Mouse (Mus musculus) megakaryocyte, embryonic 14.5 days (primary cell): ENCODE measurements around the gene Acrbp. TPM values are rescaled to one million over a fixed set of nuclear protein-coding genes. Genes with fewer than 3 reads are reported as not detected.

Experiments
- H3K27me3 ChIP-seq: replicated peaks from 2 replicates; pipeline ENCODE3; 2012; ENCODE audit warnings: inconsistent platforms
- H3K36me3 ChIP-seq: replicated peaks from 2 replicates; pipeline ENCODE3; 2012; ENCODE audit warnings: low read length, inconsistent platforms, mixed read lengths
- H3K4me1 ChIP-seq: 2 replicates; pipeline ENCODE4 v1.6.1; 2012; ENCODE audit warnings: inconsistent platforms
- H3K4me3 ChIP-seq: replicated peaks from 2 replicates; pipeline ENCODE3; 2012; ENCODE audit warnings: moderate library complexity, mild to moderate bottlenecking, inconsistent platforms
- H3K9me3 ChIP-seq: 2 replicates; pipeline ENCODE4 v1.6.1; 2012; ENCODE audit warnings: inconsistent platforms
- FLI1 ChIP-seq: IDR thresholded peaks from 2 replicates; pipeline ENCODE4 v1.6.1; 2012; ENCODE audit warnings: low read length, inconsistent platforms, mixed read lengths
- GATA1 ChIP-seq: IDR thresholded peaks from 3 replicates; pipeline ENCODE4 v1.6.1; 2012; ENCODE audit warnings: mixed read lengths, low read length, inconsistent platforms, borderline replicate concordance
- polyA plus RNA-seq: library from polyadenylated mRNA; stranded (reverse); fragments of >175 nt; gene quantifications from 2 replicates; pipeline ENCODE4 v1.2.3, GENCODE M21; 2012; ENCODE audit warnings: low replicate concordance; ENCODE audit not compliant: insufficient read depth

Acrbp gene
- polyA plus RNA-seq, 1 experiment = 8.7 TPM

GRCm38 (mm10) chr6:125097951-125098350 lies 48.5 kb downstream of the Acrbp start:
- peaks cover 53% of the 10 kb centered on the region for H3K36me3 ChIP-seq
- TF ChIP-seq GATA1 = no peak
- no peak for TF ChIP-seq FLI1
- H3K4me3 ChIP-seq = peak overlapping the region; percentile 96
- no peaks in the 10 kb centered on the region for H3K9me3 ChIP-seq
- no peaks in the 10 kb centered on the region for H3K27me3 ChIP-seq
- H3K4me1 ChIP-seq = peaks cover 77% of the 10 kb centered on the region

GRCm38 (mm10) chr6:125098513-125098912 lies 49.0 kb downstream of the Acrbp start:
- TF ChIP-seq FLI1 (no peak), GATA1 (no peak)
- no peaks in the 10 kb centered on the region for H3K27me3 ChIP-seq
- peaks cover 75% of the 10 kb centered on the region for H3K4me1 ChIP-seq
- H3K36me3 ChIP-seq = peaks cover 58% of the 10 kb centered on the region
- H3K9me3 ChIP-seq = no peaks in the 10 kb centered on the region
- peak overlapping the region; percentile 96 for H3K4me3 ChIP-seq

DNA sequence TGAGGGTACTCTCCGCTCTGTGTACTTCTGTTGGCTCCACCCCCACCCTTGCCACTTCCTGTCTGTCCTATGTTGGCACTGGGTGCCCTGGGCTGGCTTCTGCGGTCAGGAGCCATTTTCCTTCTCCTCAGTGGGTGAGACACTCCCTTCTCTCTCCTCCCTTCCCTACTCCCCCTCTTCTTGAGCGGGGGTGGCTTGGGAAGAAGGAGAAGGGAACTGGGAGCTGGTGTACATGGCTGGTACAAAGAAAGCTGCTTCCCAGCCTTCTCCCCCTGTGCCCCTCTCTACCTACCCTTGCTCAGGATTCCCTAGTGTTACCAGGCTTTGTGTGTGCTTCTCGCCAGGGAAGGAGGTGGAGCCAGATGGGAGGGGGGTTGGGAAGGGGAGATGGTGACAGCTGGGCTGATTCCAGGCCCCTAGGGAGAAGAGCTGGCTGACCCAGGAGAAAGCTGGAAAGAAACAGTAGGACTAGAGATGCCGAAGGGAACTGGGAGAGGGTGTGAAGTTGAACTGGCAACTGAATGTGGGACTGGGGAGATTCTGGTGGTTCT lies 50.0 kb downstream of the Acrbp start:
- no peaks in the 10 kb centered on the region for H3K27me3 ChIP-seq
- peaks cover 67% of the 10 kb centered on the region for H3K36me3 ChIP-seq
- TF ChIP-seq FLI1 = no peak
- no peak for TF ChIP-seq GATA1
- H3K9me3 ChIP-seq = no peaks in the 10 kb centered on the region
- peaks cover 68% of the 10 kb centered on the region for H3K4me1 ChIP-seq
- peak overlapping the region; percentile 96 for H3K4me3 ChIP-seq

GRCm38 (mm10) chr6:125101444-125101843 lies 52.0 kb downstream of the Acrbp start:
- no peaks in the 10 kb centered on the region for H3K27me3 ChIP-seq
- H3K36me3 ChIP-seq = peaks cover 85% of the 10 kb centered on the region
- TF ChIP-seq GATA1 (no peak), FLI1 (no peak)
- H3K4me1 ChIP-seq = peaks cover 55% of the 10 kb centered on the region
- no peak overlapping the region for H3K4me3 ChIP-seq
- H3K9me3 ChIP-seq = no peaks in the 10 kb centered on the region

GRCm38 (mm10) chr6:125104223-125104622 lies 54.7 kb downstream of the Acrbp start:
- Histone ChIP-seq H3K4me3 (no peak overlapping the region), H3K4me1 (peaks cover 32% of the 10 kb centered on the region), H3K36me3 (peaks cover 97% of the 10 kb centered on the region), H3K27me3 (no peaks in the 10 kb centered on the region), H3K9me3 (no peaks in the 10 kb centered on the region)
- no peak for TF ChIP-seq FLI1
- no peak for TF ChIP-seq GATA1

GRCm38 (mm10) chr6:125107705-125108104 lies 58.2 kb downstream of the Acrbp start:
- Histone ChIP-seq H3K9me3 (no peaks in the 10 kb centered on the region), H3K4me1 (peaks cover 8% of the 10 kb centered on the region; the same call in 1 of the 2 replicates), H3K27me3 (no peaks in the 10 kb centered on the region), H3K4me3 (no peak overlapping the region), H3K36me3 (peaks cover 96% of the 10 kb centered on the region)
- TF ChIP-seq FLI1 (no peak), GATA1 (no peak)

DNA sequence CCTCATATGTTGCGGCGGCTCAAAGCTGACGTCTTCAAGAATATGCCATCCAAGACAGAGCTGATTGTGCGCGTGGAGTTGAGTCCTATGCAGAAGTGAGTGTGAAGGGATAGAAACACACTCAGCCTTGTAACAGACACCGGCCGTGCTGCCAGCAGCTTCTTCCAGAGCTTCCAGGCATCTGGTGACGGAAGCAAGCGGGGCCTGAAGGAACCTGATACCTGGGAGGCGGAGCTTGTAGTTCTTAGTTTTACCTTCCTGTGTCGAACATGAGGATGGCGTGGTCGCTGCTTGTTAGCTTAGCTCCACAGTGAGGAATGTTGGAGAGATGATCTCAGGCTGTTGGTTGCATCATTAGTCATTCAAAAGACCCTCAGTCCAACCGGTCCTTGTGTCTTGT lies 59.9 kb downstream of the Acrbp start:
- Histone ChIP-seq H3K27me3 (no peaks in the 10 kb centered on the region), H3K4me1 (peaks cover 5% of the 10 kb centered on the region; the same call in 1 of the 2 replicates), H3K4me3 (no peak overlapping the region), H3K9me3 (no peaks in the 10 kb centered on the region), H3K36me3 (peaks cover 98% of the 10 kb centered on the region)
- no peak for TF ChIP-seq FLI1
- TF ChIP-seq GATA1 = no peak

DNA sequence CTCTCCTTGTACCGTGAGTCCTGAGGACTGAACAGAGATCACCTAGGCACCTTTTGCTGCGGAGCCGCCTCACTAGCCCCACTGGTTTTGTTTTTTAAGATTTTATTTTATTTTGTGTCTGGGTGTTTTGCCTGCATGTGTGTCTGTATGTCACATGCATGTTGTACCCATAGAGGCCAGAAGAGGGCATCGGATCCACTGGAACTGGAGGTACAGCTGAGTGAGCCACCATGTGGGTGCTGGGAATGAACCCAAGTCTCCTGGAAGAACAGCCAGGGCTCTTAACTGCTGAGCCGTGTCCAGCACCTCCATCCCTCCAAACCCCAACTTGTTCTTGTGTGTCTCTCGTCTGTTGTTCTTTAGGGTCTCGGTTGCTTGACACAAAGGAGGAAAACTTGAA lies 61.4 kb downstream of the Acrbp start:
- Histone ChIP-seq H3K4me1 (peaks cover 5% of the 10 kb centered on the region; the same call in 1 of the 2 replicates), H3K4me3 (no peak overlapping the region), H3K9me3 (no peaks in the 10 kb centered on the region), H3K27me3 (no peaks in the 10 kb centered on the region), H3K36me3 (peaks cover 97% of the 10 kb centered on the region)
- TF ChIP-seq GATA1 (no peak), FLI1 (no peak)

GRCm38 (mm10) chr6:125112553-125112952 lies 63.1 kb downstream of the Acrbp start:
- Histone ChIP-seq H3K4me1 (0 out of 2 replicates have a peak, but pooled peaks cover 5% of the 10 kb centered on the region), H3K36me3 (peaks cover 97% of the 10 kb centered on the region), H3K9me3 (no peaks in the 10 kb centered on the region), H3K4me3 (no peak overlapping the region), H3K27me3 (no peaks in the 10 kb centered on the region)
- TF ChIP-seq GATA1 (no peak), FLI1 (no peak)

Other genes starting within 250 kb of the Acrbp start
- 42.5 and 52.2 TPM in 2 replicates for gene Spsb2, start 241.0 kb upstream of the Acrbp start, polyA plus RNA-seq
- 74.5 and 552 TPM in 2 replicates for gene Tpi1, start 235.4 kb upstream of the Acrbp start, polyA plus RNA-seq
- 35.1 and 61.7 TPM in 2 replicates for gene Usp5, start 220.2 kb upstream of the Acrbp start, polyA plus RNA-seq
- 27.2 and 32.4 TPM in 2 replicates for gene Cdca3, start 220.1 kb upstream of the Acrbp start, polyA plus RNA-seq
- not detected in 2 replicates for gene Gnb3, start 209.4 kb upstream of the Acrbp start, polyA plus RNA-seq
- gene P3h3, start 191.9 kb upstream of the Acrbp start, polyA plus RNA-seq = 5.5 TPM in 1 of 2 replicates, not detected in the other
- gene Gpr162, start 185.7 kb upstream of the Acrbp start, polyA plus RNA-seq = 0.82 and 7.7 TPM in 2 replicates
- gene Cd4, start 161.5 kb upstream of the Acrbp start, polyA plus RNA-seq = 0.35 TPM in 1 of 2 replicates, not detected in the other
- 0.62 TPM in 1 of 2 replicates, not detected in the other for gene Lag3, start 138.0 kb upstream of the Acrbp start, polyA plus RNA-seq
- gene Ptms, start 129.6 kb upstream of the Acrbp start, polyA plus RNA-seq = 330 and 450 TPM in 2 replicates
- gene Mlf2, start 118.3 kb upstream of the Acrbp start, polyA plus RNA-seq = 183 and 362 TPM in 2 replicates
- 46.8 and 55.7 TPM in 2 replicates for gene Cops7a, start 84.2 kb upstream of the Acrbp start, polyA plus RNA-seq
- 2.5 and 7.7 TPM in 2 replicates for gene Pianp, start 53.0 kb upstream of the Acrbp start, polyA plus RNA-seq
- 21.5 and 67.6 TPM in 2 replicates for gene Zfp384, start 40.5 kb upstream of the Acrbp start, polyA plus RNA-seq
- 16.8 and 17.7 TPM in 2 replicates for gene Ing4, start 9.9 kb upstream of the Acrbp start, polyA plus RNA-seq
- gene Lpar5, start 18.2 kb downstream of the Acrbp start, polyA plus RNA-seq = 0.62 TPM in 1 of 2 replicates, not detected in the other
- gene Chd4, start 46.3 kb downstream of the Acrbp start, polyA plus RNA-seq = 41.8 and 90.6 TPM in 2 replicates
- gene Nop2, start 82.2 kb downstream of the Acrbp start, polyA plus RNA-seq = 18.4 and 24.5 TPM in 2 replicates
- 20.6 and 36.4 TPM in 2 replicates for gene Iffo1, start 95.6 kb downstream of the Acrbp start, polyA plus RNA-seq
- 5,967 and 19,384 TPM in 2 replicates for gene Gapdh, start 116.8 kb downstream of the Acrbp start, polyA plus RNA-seq
- gene Ncapd2, start 142.0 kb downstream of the Acrbp start, polyA plus RNA-seq = 92.0 and 141 TPM in 2 replicates
- 68.3 and 124 TPM in 2 replicates for gene Mrpl51, start 142.1 kb downstream of the Acrbp start, polyA plus RNA-seq
- gene Vamp1, start 165.9 kb downstream of the Acrbp start, polyA plus RNA-seq = 1.4 and 1.9 TPM in 2 replicates
- 4.5 and 6.0 TPM in 2 replicates for gene Tapbpl, start 182.2 kb downstream of the Acrbp start, polyA plus RNA-seq
- gene Cd27, start 187.3 kb downstream of the Acrbp start, polyA plus RNA-seq = 1.3 TPM in 1 of 2 replicates, not detected in the other
- gene Tuba3a, start 236.4 kb downstream of the Acrbp start, polyA plus RNA-seq = not detected in 2 replicates